Mouse (Mus musculus) brain, embryonic 14.5 days (tissue): ENCODE data around the gene Lgmn. TPM values are rescaled to one million over a fixed set of nuclear protein-coding genes. Genes with fewer than 3 reads are reported as not detected.

Source experiments
- DNase-seq: peaks from one replicate; pipeline ENCODE4 v3.0.0-alpha.2; 2011; ENCODE audit warnings: low read depth
- CTCF ChIP-seq: fragments of 200-500 bp; IDR thresholded peaks from 2 replicates; pipeline ENCODE4 v1.5.1; 2012; ENCODE audit warnings: inconsistent platforms, mild to moderate bottlenecking, moderate library complexity, borderline replicate concordance; ENCODE audit not compliant: insufficient read depth, insufficient read length; ENCODE audit errors: extremely low read depth
- POLR2A ChIP-seq: fragments of 200-500 bp; IDR thresholded peaks from 2 replicates; pipeline ENCODE4 v1.6.1; 2012; ENCODE audit warnings: mild to moderate bottlenecking, inconsistent platforms, borderline replicate concordance; ENCODE audit not compliant: poor library complexity, insufficient read depth, insufficient read length, severe bottlenecking; ENCODE audit errors: extremely low read depth
- polyA plus RNA-seq: library from polyadenylated mRNA; depleted of rRNA; stranded (reverse); fragments of >200 nt; gene quantifications from 2 replicates; pipeline ENCODE4 v1.2.3, GENCODE M21; 2012; rRNA removed

Gene Lgmn
- 47.2 and 61.8 TPM in 2 replicates for polyA plus RNA-seq

DNA sequence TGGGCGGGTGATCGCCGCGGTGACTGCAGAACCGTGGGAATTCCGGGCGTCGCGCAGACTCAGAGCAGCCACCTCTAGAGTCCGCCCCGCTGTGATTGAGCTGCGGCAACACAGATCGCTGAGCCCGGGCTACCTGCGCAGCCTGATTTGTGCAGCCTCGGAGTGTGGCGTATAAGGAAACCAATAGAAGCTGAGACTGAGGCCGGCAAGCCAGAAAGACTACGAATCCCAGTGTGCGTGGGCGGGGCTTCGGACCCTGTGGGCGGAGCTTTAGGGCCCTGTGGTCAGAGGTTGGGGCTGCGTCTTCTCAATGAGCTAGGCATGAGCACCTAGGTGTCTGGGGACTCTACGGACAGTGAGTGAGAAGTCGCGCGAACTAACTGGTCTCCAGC lies at the start of gene Lgmn:
TSS of gene Lgmn (minus strand) at position 182 of the 392 bp plus-strand sequence.
- peak; percentile 99 for DNase-seq
- TF ChIP-seq CTCF: no peak
- TF ChIP-seq POLR2A: peak; percentile 30; the same call in 1 of the 2 replicates

DNA sequence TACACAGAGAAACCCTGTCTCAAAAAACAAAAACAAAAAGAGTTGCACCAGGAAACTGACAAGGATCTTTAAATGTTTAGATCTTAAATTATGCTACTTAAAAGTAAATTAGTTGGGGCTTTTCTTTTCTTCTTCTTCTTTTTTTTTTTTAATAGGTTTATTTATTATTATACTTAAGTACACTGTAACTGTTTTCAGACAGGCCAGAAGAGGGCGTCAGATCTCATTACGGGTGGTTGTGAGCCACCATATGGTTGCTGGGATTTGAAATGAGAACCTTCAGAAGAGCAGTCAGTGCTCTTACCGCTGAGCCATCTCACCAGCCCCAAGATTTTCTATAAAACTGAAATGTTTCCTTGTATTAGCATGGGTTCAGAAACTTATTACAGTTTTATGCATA lies 45.3 kb upstream of the Lgmn start:
- no peak for TF ChIP-seq POLR2A
- TF ChIP-seq CTCF: no peak
- peak; percentile 9 for DNase-seq

DNA sequence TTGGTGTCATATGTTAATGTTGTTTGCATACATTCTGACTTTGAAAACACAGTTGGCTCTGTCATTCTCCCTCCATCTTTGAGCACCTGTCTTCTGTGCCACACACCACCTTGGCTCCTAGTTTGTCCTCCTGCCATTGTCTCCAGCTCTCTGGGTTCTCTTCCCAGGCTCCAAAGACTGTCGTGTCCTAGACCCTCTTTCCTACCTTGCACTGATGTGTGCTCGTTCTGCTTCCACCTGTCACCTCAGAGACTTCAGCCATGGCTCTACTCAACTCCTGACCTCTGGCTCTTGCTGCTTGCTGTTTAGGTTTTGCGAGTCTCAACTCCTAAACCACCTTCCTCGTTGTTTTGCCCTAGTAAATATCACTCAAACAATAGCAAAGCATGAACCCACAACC lies 40.9 kb upstream of the Lgmn start:
- TF ChIP-seq POLR2A: no peak
- no peak for TF ChIP-seq CTCF
- no peak for DNase-seq

DNA sequence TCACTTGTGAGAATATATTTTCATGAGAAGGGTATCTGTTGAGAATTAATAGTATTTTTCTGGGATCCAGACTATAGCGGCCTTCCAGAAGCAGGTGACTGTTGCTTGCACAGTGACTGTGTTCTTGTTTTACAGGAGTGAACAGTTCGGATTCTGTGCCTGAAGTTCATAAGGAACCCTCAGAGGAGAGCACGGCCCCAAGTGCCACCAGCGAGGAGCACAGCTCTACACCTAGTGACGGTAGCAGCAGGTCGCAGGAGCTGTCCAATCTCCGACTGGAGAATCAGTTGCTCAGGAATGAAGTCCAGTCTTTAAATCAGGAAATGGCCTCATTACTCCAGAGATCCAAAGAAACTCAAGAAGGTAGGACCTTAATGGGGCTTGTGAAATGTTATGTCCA lies 34.8 kb upstream of the Lgmn start:
- DNase-seq: no peak
- no peak for TF ChIP-seq CTCF
- no peak for TF ChIP-seq POLR2A

DNA sequence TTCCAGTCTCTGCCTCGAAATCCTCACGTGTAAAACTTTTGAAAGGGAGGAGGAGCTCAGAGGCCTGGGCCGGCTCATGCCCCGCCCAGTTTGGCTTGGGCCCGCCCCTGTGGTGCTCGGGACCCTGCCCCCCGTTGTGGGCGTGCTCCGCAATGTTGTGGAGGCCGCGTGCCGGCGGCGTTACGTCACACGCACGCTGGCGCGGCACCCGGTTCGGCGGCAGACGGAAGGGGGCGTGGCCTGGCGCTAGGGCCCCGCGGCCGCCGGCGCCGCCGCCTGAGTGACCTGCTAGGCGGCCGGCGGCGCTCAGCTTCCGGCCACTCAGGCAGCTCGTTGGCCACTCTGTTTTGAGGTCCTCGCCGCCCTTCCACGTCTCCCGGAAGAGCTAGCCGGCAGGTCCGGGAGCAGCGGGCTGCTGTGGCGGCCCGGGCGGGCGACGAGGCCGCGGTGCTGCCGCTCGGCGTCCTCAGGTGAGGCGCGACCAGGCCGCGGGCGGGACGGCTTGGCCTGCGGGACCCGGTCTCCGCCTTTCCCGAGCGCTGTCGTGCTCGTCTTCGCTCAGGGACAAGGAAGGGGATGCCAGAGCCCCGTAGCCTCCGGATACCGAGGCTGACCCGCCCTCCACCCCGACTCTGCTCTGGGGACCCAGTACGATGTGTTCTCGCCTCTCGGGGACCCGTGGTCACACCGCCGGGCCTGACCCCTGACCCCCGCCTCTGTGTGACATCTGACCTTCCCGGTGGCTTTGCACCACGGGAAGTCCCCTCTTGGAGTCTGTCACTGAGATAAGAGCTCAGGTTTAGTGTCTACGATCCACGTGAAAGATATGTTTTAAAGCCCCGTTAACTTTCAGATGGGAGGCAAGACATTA lies 29.5 kb upstream of the Lgmn start, which contains the start of gene Golga5:
TSS of gene Golga5 (plus strand) at position 242 of the 871 bp plus-strand sequence.
- DNase-seq: peak; percentile 98
- no peak for TF ChIP-seq CTCF
- peak; percentile 66 for TF ChIP-seq POLR2A

DNA sequence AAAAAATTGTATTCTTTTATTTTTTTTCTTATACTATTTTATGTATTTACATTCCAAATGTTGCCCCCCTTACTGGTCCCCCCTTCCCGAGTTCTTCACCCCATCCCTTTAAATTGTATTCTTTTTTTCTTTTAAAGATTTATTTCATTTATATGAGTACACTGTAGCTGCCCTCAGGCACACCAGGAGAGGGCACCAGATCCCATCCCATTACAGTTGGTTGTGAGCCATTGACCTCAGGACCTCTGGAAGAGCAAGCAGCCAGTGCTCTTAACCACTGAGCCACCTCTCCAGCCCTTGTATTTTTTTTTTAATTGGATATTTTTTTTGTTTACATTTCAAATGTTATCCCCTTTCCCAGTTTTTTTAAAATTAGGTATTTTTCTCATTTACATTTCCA lies 28.5 kb upstream of the Lgmn start:
- peak; percentile 29 for DNase-seq

DNA sequence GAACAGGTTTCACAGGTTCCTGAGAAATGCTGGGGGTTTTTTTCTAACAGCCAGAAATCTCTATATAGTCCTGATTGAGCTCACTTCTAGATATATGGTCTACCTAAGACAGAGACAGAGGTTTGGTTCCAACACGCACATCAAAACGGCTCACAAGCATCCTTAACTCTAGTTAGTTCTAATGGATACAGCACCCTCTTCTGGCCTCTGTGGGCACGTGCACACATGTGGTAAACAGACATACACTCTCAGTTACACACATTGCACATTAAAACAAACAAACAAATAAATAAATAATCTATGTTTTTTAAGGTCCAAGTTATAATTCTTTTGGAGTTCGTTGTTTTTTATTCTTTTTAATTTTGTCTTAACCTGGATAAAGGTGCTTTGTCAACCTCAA lies 25.0 kb upstream of the Lgmn start:
- TF ChIP-seq POLR2A (no peak), CTCF (peak; percentile 16; the same call in 1 of the 2 replicates)
- no peak for DNase-seq

More for the DNA sequence above, 28.5 kb upstream of the Lgmn start:
- TF ChIP-seq CTCF: peak; percentile 18; the same call in 1 of the 2 replicates
- no peak for TF ChIP-seq POLR2A

DNA sequence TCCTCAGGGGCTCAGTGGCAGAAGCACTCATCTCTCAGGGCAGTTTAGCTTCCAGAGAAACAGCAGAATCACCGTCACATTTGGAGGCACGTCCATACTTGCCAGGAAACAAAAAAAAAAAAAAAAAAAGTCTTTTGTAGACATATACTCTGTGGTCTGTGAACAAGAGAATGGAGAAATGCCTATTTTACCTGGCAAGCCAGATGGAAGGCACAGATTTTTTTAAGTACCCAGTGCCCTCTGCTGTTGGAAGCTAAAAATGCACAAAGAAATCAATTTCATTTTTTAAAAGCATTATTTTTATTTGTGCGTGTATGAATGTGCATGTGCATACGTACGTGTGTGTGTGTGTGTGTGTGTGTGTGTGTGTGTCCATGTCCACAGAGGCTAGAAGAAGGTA lies 21.6 kb upstream of the Lgmn start:
- peak; percentile 5; the same call in 1 of the 2 replicates for TF ChIP-seq CTCF
- TF ChIP-seq POLR2A: no peak
- peak; percentile 32 for DNase-seq

DNA sequence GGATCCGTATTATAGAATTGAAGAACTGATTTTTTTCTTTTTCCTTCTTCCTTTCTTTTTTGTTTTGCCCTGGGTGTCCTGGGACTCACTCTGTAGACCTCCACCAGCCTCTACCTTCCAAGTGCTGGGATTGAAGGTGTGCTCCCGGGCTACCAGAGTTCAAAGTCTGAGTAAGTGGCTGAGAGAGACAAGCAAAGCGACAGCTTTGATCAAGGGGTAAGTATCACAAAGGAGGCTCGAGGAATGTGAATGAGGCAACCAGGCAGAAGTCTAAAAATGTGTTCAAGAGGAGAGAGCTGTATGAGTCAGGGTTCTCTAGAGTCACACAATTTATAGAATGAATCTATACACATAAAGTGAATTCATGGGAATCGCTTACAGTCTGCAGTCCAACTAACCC lies 20.4 kb upstream of the Lgmn start:
- DNase-seq: no peak
- no peak for TF ChIP-seq CTCF
- no peak for TF ChIP-seq POLR2A

DNA sequence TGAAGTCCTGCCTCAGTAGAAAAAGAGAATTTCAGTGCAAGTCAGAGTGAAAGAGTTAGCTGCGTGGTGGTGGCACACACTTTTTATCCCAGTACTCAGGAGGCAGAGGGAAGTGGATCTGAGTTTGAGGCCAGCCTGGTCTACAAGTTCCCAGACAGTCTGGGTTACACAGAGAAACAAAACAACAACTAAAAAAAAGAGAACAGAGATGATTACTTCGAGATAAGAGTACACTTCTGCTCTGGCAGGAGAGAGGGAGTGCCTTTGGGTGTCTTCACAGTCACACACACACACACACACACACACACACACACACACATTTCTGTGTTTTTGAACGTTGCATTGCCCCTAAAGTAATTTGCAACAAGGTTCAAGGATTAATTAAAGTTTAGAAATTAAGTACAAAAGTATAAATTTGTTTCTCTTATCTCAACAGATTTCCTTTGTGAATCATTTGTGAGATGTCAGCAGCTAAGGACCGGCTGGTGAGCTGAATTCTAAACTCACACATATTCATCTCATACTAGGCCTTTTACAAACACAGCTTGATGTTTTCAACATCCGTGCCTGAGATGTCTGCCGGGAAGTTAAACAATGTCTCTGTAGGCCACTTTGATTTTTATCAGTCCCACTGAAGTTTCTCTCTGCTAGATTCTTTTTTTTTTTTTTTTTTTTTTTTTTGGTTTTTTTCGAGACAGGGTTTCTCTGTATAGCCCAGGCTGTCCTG lies 17.0 kb upstream of the Lgmn start:
- DNase-seq: no peak
- TF ChIP-seq CTCF (no peak), POLR2A (no peak)

DNA sequence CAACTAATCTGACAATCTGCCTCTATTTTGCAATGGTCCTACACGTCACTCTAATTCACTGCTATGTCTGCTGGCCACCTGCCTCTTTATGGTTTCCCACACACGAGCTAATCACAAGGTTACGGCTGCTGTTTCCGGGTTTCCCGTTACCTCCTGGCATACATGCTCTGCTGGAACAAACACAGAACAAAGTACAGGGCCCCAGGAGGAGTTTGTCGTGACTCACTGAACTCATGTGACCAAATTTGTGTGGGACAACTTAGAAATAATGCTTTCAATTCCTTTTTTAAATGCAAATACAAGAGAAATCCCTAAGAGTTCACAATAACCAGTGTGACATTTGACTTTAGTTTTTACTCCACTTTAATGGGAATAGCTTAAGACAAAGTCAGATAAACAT lies 14.0 kb upstream of the Lgmn start:
- no peak for DNase-seq
- no peak for TF ChIP-seq POLR2A
- no peak for TF ChIP-seq CTCF
